Mouse (Mus musculus): Measurements from ENCODE around the gene Ndufs2. TPM values are rescaled to one million over a fixed set of nuclear protein-coding genes. Genes with fewer than 3 reads are reported as not detected.
"Not testable (repeated sequence)": the region's sequence is repeated elsewhere in the genome, so short reads cannot be mapped to it uniquely, and the experiment has no call there.

Ndufs2 gene
- polyA plus RNA-seq, 1 experiment from 2014 or later = 234 TPM

DNA sequence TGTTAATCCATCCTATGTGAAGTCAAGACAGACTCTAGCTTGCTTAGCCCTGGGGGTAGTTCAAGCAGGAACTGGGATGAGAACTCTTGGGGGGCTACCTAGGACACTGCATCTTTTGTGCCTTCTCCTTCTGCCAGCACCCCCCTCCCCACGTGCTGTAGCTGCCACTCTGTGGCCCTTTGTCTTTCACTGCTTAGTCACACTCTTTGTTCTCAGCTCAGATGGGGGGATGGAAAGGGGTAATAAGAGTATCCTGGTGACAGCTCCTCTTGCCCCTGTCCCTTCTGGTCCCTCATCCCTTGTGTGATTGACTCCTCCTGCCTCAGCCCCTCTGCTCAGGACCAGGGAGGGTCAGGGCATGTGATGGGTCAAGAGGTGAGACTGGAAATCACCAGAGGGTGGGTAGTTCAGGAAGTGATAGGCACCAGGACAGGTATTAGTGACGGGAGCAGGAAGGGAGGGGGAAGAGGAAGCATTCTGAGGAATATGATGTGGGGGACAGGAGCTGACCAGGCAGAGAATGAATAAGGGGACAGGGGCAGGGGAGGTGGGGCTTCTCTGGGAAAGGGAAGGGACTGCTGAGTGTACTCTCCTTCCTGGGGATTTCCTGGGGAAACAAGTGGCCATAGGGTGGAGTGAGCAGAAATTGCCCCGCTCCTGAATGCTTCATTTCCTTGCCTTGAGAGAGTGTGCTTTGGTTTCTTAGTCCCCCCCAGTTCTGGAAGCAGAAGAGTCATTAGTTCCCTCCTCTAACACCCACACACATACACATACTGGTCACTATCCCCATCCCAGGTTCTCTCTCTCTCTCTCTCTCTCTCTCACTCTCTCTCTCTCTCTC lies 2.6 kb downstream of the Ndufs2 start:
- Histone ChIP-seq H3K27ac (ENCODE audit: low read depth, low read length) (peak overlapping the region; percentile 2; the same call in 1 of the 2 replicates), H3K4me2 (ENCODE audit: low read depth, low read length) (peak overlapping the region; percentile 52; the same call in 1 of the 2 replicates), H3K4me3 (ENCODE audit: low read depth, low read length) (no peak overlapping the region), H3K4me1 (ENCODE audit: control insufficient read depth, insufficient read depth, low read length) (peaks cover 26% of the 10 kb centered on the region), H3K9me3 (ENCODE audit: control insufficient read depth, low read length) (no peaks in the 10 kb centered on the region), H3K27me3 (ENCODE audit: control insufficient read depth, insufficient read depth, low read length) (no peaks in the 10 kb centered on the region), H3K9ac (replicated peaks; ENCODE audit: low read depth, low read length) (no peak overlapping the region), H3K36me3 (ENCODE audit: control insufficient read depth, insufficient read depth, low read length) (peaks cover under 1% of the 10 kb centered on the region; the same call in 1 of the 2 replicates)
- 44% methylated on average over 3 of the region's 3 CpGs for WGBS
- ATAC-seq (ENCODE audit: low read depth) = no peak

DNA sequence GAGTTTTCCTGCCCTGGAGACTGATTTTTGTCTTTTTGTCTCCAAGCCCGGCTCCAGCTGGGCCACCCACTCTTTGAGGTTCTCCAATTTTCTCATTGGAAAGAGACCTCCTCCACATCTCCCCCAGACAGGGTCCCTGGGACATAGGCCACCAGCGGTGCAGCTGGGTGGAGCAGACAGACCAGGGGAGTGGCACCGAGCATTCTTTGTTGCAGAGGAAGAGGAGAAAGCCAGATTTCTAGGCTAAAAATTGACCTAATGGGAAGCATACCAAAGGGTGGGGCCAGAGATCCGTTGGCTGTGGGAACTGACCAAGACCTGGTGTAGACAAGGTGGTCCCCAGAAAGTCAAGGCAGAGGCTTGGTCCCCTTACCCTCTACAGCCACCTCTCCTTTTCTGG lies 3.3 kb downstream of the Ndufs2 start:
- no peak for ATAC-seq (ENCODE audit: low read depth)
- no peak overlapping the region for H3K9ac ChIP-seq (replicated peaks; ENCODE audit: low read depth, low read length)
- H3K36me3 ChIP-seq (ENCODE audit: control insufficient read depth, insufficient read depth, low read length) = peaks cover 7% of the 10 kb centered on the region; the same call in 1 of the 2 replicates
- H3K4me2 ChIP-seq (ENCODE audit: low read depth, low read length) = peak overlapping the region; percentile 52; the same call in 1 of the 2 replicates
- no peaks in the 10 kb centered on the region for H3K27me3 ChIP-seq (ENCODE audit: control insufficient read depth, insufficient read depth, low read length)
- WGBS = 30% methylated on average over 4 of the region's 4 CpGs
- no peak overlapping the region for H3K4me3 ChIP-seq (ENCODE audit: low read depth, low read length)
- H3K27ac ChIP-seq (ENCODE audit: low read depth, low read length) = peak overlapping the region; percentile 24
- H3K9me3 ChIP-seq (ENCODE audit: control insufficient read depth, low read length) = no peaks in the 10 kb centered on the region
- peaks cover 26% of the 10 kb centered on the region for H3K4me1 ChIP-seq (ENCODE audit: control insufficient read depth, insufficient read depth, low read length)

- H3K27ac ChIP-seq (ENCODE audit: low read depth, low read length) = peak overlapping the region; percentile 24
- H3K36me3 ChIP-seq (ENCODE audit: control insufficient read depth, insufficient read depth, low read length) = peaks cover 12% of the 10 kb centered on the region; the same call in 1 of the 2 replicates
- H3K9ac ChIP-seq (replicated peaks; ENCODE audit: low read depth, low read length) = no peak overlapping the region
- peaks cover 26% of the 10 kb centered on the region for H3K4me1 ChIP-seq (ENCODE audit: control insufficient read depth, insufficient read depth, low read length)
- WGBS = 14% methylated on average over 13 of the region's 13 CpGs
- no peaks in the 10 kb centered on the region for H3K27me3 ChIP-seq (ENCODE audit: control insufficient read depth, insufficient read depth, low read length)
- H3K4me3 ChIP-seq (ENCODE audit: low read depth, low read length) = peak overlapping the region; percentile 53
- peak; percentile 7 for ATAC-seq (ENCODE audit: low read depth)
- no peaks in the 10 kb centered on the region for H3K9me3 ChIP-seq (ENCODE audit: control insufficient read depth, low read length)
- H3K4me2 ChIP-seq (ENCODE audit: low read depth, low read length) = peak overlapping the region; percentile 52
Measured at GRCm38 (mm10) chr1:171247453-171247841, 3.7 kb downstream of the Ndufs2 start.

DNA sequence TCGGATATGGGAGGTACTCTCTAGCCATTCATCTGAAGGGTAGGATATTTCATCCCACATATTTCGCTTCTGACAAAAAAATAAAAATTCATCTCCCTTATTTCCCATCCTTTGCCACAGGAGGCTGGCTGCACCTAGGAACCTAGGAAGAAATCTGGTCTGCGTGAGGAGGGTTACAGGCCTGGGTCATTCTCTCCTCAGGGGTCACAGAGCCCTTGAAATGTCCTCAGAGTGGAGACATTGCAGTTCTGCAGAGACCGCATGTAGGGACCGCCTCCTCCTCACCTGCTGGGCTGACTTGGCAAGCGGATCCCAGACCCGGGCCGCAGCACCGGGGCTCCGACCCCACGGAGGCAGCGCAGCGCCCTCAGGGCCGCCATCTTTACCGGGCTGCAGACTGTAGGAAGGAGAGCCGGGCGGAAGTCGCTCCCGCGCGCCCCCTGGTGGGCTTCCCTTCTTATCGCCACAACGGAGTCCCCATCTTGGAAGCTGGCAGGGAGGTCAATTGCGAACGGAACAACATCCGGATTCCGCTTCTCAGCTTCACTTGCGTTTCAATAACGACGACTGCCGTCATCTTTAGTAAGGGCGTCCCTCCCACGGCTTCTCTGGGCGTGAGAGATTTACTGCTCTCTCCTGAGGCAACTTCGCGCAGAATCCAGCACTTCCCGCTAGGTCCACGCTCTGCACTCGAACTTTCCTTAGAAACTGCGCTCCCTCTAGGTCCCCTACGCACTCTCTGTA lies 4.3 kb downstream of the Ndufs2 start:
- peak overlapping the region; percentile 72 for H3K9ac ChIP-seq (replicated peaks; ENCODE audit: low read depth, low read length)
- no peaks in the 10 kb centered on the region for H3K9me3 ChIP-seq (ENCODE audit: control insufficient read depth, low read length)
- ATAC-seq (ENCODE audit: low read depth) = peak; percentile 95
- H3K4me2 ChIP-seq (ENCODE audit: low read depth, low read length) = peak overlapping the region; percentile 52
- H3K27me3 ChIP-seq (ENCODE audit: control insufficient read depth, insufficient read depth, low read length) = no peaks in the 10 kb centered on the region
- under 1% methylated on average over 41 of the region's 41 CpGs for WGBS
- H3K4me1 ChIP-seq (ENCODE audit: control insufficient read depth, insufficient read depth, low read length) = peaks cover 25% of the 10 kb centered on the region
- H3K4me3 ChIP-seq (ENCODE audit: low read depth, low read length) = peak overlapping the region; percentile 53
- H3K27ac ChIP-seq (ENCODE audit: low read depth, low read length) = peak overlapping the region; percentile 63; the same call in 1 of the 2 replicates
- H3K36me3 ChIP-seq (ENCODE audit: control insufficient read depth, insufficient read depth, low read length) = peaks cover 15% of the 10 kb centered on the region; the same call in 1 of the 2 replicates

GRCm38 (mm10) chr1:171245353-171245752 lies 5.8 kb downstream of the Ndufs2 start:
- peaks cover 27% of the 10 kb centered on the region for H3K36me3 ChIP-seq (ENCODE audit: control insufficient read depth, insufficient read depth, low read length)
- no peak overlapping the region for H3K27ac ChIP-seq (ENCODE audit: low read depth, low read length)
- H3K9ac ChIP-seq (replicated peaks; ENCODE audit: low read depth, low read length) = no peak overlapping the region
- H3K4me1 ChIP-seq (ENCODE audit: control insufficient read depth, insufficient read depth, low read length) = peaks cover 13% of the 10 kb centered on the region
- no peaks in the 10 kb centered on the region for H3K9me3 ChIP-seq (ENCODE audit: control insufficient read depth, low read length)
- no peaks in the 10 kb centered on the region for H3K27me3 ChIP-seq (ENCODE audit: control insufficient read depth, insufficient read depth, low read length)
- no peak overlapping the region for H3K4me3 ChIP-seq (ENCODE audit: low read depth, low read length)
- no peak for ATAC-seq (ENCODE audit: low read depth)
- H3K4me2 ChIP-seq (ENCODE audit: low read depth, low read length) = no peak overlapping the region
- WGBS = 93% methylated on average over 8 of the region's 8 CpGs

DNA sequence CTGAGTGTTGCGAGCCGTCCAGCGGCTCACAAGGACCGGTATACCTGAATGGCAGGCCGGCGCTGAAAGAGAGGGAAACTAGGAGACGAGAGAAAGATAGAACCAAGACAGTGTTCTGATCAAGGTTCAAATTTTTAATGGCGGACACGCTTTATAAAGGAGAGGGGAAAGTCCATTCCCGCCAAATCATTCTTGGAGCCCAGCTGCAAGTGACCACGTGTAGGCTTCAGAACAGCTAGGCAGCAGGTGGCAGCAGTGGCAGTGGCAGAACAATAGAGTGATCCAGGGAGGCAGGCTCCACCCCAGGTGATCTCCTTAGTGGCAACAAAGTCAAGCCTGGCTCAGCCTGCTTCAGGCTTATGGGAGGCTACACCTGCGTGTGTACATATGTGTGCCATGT lies 9.2 kb downstream of the Ndufs2 start:
- H3K27me3 ChIP-seq (ENCODE audit: control insufficient read depth, insufficient read depth, low read length); H3K4me1 ChIP-seq (ENCODE audit: control insufficient read depth, insufficient read depth, low read length); H3K27ac ChIP-seq (ENCODE audit: low read depth, low read length); H3K9me3 ChIP-seq (ENCODE audit: control insufficient read depth, low read length); H3K4me3 ChIP-seq (ENCODE audit: low read depth, low read length); H3K9ac ChIP-seq (replicated peaks; ENCODE audit: low read depth, low read length); H3K4me2 ChIP-seq (ENCODE audit: low read depth, low read length); ATAC-seq (ENCODE audit: low read depth): not testable (repeated sequence)
- WGBS = 90% methylated on average over 12 of the region's 12 CpGs
- H3K36me3 ChIP-seq (ENCODE audit: control insufficient read depth, insufficient read depth, low read length) = peaks cover 54% of the 10 kb centered on the region

- no peak overlapping the region for H3K4me3 ChIP-seq (ENCODE audit: low read depth, low read length)
- H3K27ac ChIP-seq (ENCODE audit: low read depth, low read length) = no peak overlapping the region
- peaks cover 64% of the 10 kb centered on the region for H3K36me3 ChIP-seq (ENCODE audit: control insufficient read depth, insufficient read depth, low read length)
- no peak for ATAC-seq (ENCODE audit: low read depth)
- no peaks in the 10 kb centered on the region for H3K27me3 ChIP-seq (ENCODE audit: control insufficient read depth, insufficient read depth, low read length)
- H3K4me2 ChIP-seq (ENCODE audit: low read depth, low read length) = no peak overlapping the region
- 91% methylated on average over 10 of the region's 10 CpGs for WGBS
- H3K9ac ChIP-seq (replicated peaks; ENCODE audit: low read depth, low read length) = no peak overlapping the region
- H3K9me3 ChIP-seq (ENCODE audit: control insufficient read depth, low read length) = no peaks in the 10 kb centered on the region
- 0 out of 2 replicates have a peak, but pooled peaks cover under 1% of the 10 kb centered on the region for H3K4me1 ChIP-seq (ENCODE audit: control insufficient read depth, insufficient read depth, low read length)
Measured at GRCm38 (mm10) chr1:171240911-171241310, 10.3 kb downstream of the Ndufs2 start.

- H3K4me1 ChIP-seq (ENCODE audit: control insufficient read depth, insufficient read depth, low read length) = no peaks in the 10 kb centered on the region
- H3K27me3 ChIP-seq (ENCODE audit: control insufficient read depth, insufficient read depth, low read length) = no peaks in the 10 kb centered on the region
- H3K9ac ChIP-seq (replicated peaks; ENCODE audit: low read depth, low read length) = no peak overlapping the region
- WGBS = 85% methylated on average over 15 of the region's 15 CpGs
- no peaks in the 10 kb centered on the region for H3K9me3 ChIP-seq (ENCODE audit: control insufficient read depth, low read length)
- H3K36me3 ChIP-seq (ENCODE audit: control insufficient read depth, insufficient read depth, low read length) = peaks cover 71% of the 10 kb centered on the region
- ATAC-seq (ENCODE audit: low read depth) = no peak
- no peak overlapping the region for H3K27ac ChIP-seq (ENCODE audit: low read depth, low read length)
- no peak overlapping the region for H3K4me2 ChIP-seq (ENCODE audit: low read depth, low read length)
- no peak overlapping the region for H3K4me3 ChIP-seq (ENCODE audit: low read depth, low read length)
Measured at GRCm38 (mm10) chr1:171239992-171240744, 11.0 kb downstream of the Ndufs2 start.

Measured in neural tube, embryonic 14.5 days (tissue).